Mouse (Mus musculus): ENCODE measurements around the gene Hfe2. TPM values are rescaled to one million over a fixed set of nuclear protein-coding genes. Genes with fewer than 3 reads are reported as not detected.

Gene Hfe2
- not detected for polyA plus RNA-seq (2014; fragmentation: Illumina TruSeq; extraction: RNeasy Lipid Tissue Mini Kit (QIAGEN cat#74804); ENCODE audit: low read depth, low replicate concordance)

GRCm38 (mm10) chr3:96524914-96525313 is at the start of gene Hfe2:
Hfe2 (plus strand) TSS chr3:96525172.

GRCm38 (mm10) chr3:96557694-96558093 is 32.7 kb downstream of the Hfe2 start, which contains the start of gene Txnip:
Txnip (plus strand) TSS chr3:96557957.

GRCm38 (mm10) chr3:96576690-96577541 is 51.9 kb downstream of the Hfe2 start, which contains the start of gene Gm16253:
Gm16253 (plus strand) TSS chr3:96576984.

Other genes with a start within 250 kb of the Hfe2 start
- 0.65 TPM for gene Fcgr1, start 231.2 kb upstream of the Hfe2 start, polyA plus RNA-seq (2014; fragmentation: Illumina TruSeq; extraction: RNeasy Lipid Tissue Mini Kit (QIAGEN cat#74804); ENCODE audit: low read depth, low replicate concordance)
- not detected for gene BC107364, start 72.9 kb upstream of the Hfe2 start, polyA plus RNA-seq (2014; fragmentation: Illumina TruSeq; extraction: RNeasy Lipid Tissue Mini Kit (QIAGEN cat#74804); ENCODE audit: low read depth, low replicate concordance)
- gene Txnip, start 32.8 kb downstream of the Hfe2 start, polyA plus RNA-seq (2014; fragmentation: Illumina TruSeq; extraction: RNeasy Lipid Tissue Mini Kit (QIAGEN cat#74804); ENCODE audit: low read depth, low replicate concordance): 292 TPM
- gene Gm16253, start 51.8 kb downstream of the Hfe2 start, polyA plus RNA-seq (2014; fragmentation: Illumina TruSeq; extraction: RNeasy Lipid Tissue Mini Kit (QIAGEN cat#74804); ENCODE audit: low read depth, low replicate concordance): not detected
- gene Polr3gl, start 69.0 kb downstream of the Hfe2 start, polyA plus RNA-seq (2014; fragmentation: Illumina TruSeq; extraction: RNeasy Lipid Tissue Mini Kit (QIAGEN cat#74804); ENCODE audit: low read depth, low replicate concordance): 45.2 TPM
- not detected for gene Ankrd34a, start 71.5 kb downstream of the Hfe2 start, polyA plus RNA-seq (2014; fragmentation: Illumina TruSeq; extraction: RNeasy Lipid Tissue Mini Kit (QIAGEN cat#74804); ENCODE audit: low read depth, low replicate concordance)
- 8.7 TPM for gene Lix1l, start 76.0 kb downstream of the Hfe2 start, polyA plus RNA-seq (2014; fragmentation: Illumina TruSeq; extraction: RNeasy Lipid Tissue Mini Kit (QIAGEN cat#74804); ENCODE audit: low read depth, low replicate concordance)
- gene Rbm8a, start 104.8 kb downstream of the Hfe2 start, polyA plus RNA-seq (2014; fragmentation: Illumina TruSeq; extraction: RNeasy Lipid Tissue Mini Kit (QIAGEN cat#74804); ENCODE audit: low read depth, low replicate concordance): 27.9 TPM
- 18.2 TPM for gene Pex11b, start 110.2 kb downstream of the Hfe2 start, polyA plus RNA-seq (2014; fragmentation: Illumina TruSeq; extraction: RNeasy Lipid Tissue Mini Kit (QIAGEN cat#74804); ENCODE audit: low read depth, low replicate concordance)
- gene Gm42957, start 110.3 kb downstream of the Hfe2 start, polyA plus RNA-seq (2014; fragmentation: Illumina TruSeq; extraction: RNeasy Lipid Tissue Mini Kit (QIAGEN cat#74804); ENCODE audit: low read depth, low replicate concordance): not detected
- 0.16 TPM for gene Itga10, start 120.4 kb downstream of the Hfe2 start, polyA plus RNA-seq (2014; fragmentation: Illumina TruSeq; extraction: RNeasy Lipid Tissue Mini Kit (QIAGEN cat#74804); ENCODE audit: low read depth, low replicate concordance)
- gene Ankrd35, start 145.0 kb downstream of the Hfe2 start, polyA plus RNA-seq (2014; fragmentation: Illumina TruSeq; extraction: RNeasy Lipid Tissue Mini Kit (QIAGEN cat#74804); ENCODE audit: low read depth, low replicate concordance): not detected
- gene Pias3, start 171.2 kb downstream of the Hfe2 start, polyA plus RNA-seq (2014; fragmentation: Illumina TruSeq; extraction: RNeasy Lipid Tissue Mini Kit (QIAGEN cat#74804); ENCODE audit: low read depth, low replicate concordance): 2.7 TPM
- gene Nudt17, start 183.4 kb downstream of the Hfe2 start, polyA plus RNA-seq (2014; fragmentation: Illumina TruSeq; extraction: RNeasy Lipid Tissue Mini Kit (QIAGEN cat#74804); ENCODE audit: low read depth, low replicate concordance): not detected
- 15.2 TPM for gene Polr3c, start 202.5 kb downstream of the Hfe2 start, polyA plus RNA-seq (2014; fragmentation: Illumina TruSeq; extraction: RNeasy Lipid Tissue Mini Kit (QIAGEN cat#74804); ENCODE audit: low read depth, low replicate concordance)
- 108 TPM for gene Rnf115, start 202.5 kb downstream of the Hfe2 start, polyA plus RNA-seq (2014; fragmentation: Illumina TruSeq; extraction: RNeasy Lipid Tissue Mini Kit (QIAGEN cat#74804); ENCODE audit: low read depth, low replicate concordance)

All from kidney, adult 10 weeks (tissue).